Mouse (Mus musculus) adrenal gland (tissue): ENCODE measurements at regions not wholly inside any gene's neighbourhood (a gene's known extent, or its start where the extent isn't known, plus 50 kb on each side); places are given as distances from the start of the nearest gene placed in this dataset.

Source experiments
- intact Hi-C: fragments of 180-260 bp; cut with DNase I; formaldehyde crosslinking; loops from one replicate; pipeline ENCODE4 v1.15.1; 2025

DNA sequence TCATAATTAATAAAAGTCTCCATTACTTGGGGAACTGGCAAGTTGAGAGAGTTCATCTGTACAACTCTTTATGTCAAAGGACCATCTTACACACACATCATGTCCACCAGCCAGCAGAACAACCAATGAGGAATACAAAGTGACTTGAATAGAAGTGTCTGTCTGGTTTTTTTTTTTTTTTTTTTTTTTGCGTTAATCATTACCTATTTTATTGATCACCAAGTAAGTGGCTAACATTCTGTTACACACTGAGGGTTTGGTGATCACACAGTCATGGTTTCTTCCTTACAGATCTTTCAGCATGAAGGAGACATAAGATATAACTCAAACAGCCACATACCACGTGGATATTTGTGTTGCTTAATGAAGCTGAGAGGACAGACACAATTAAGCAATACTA is 147.6 kb upstream of the Adamts3 start:
- intact Hi-C loops = no loop called here

DNA sequence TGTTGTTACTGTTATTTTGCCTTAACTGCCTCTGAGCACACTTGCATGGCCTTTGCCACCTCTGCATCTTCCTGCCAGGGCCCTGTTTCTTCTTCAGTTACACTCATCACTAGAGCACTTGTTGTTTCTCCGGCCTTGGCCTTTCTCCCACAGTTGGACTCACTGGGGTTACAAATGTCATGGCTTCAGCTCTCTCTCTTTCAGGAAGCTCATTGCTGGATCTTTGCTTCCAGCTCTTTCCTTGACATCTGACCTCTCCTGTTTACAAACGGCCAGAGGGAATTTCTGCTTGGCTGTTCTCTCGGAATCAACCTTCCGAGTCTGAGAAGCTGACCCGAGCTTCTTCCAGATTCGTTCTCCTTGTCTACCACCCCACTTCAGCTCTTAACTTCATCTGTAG is 146.6 kb upstream of the Adamts3 start:
- intact Hi-C loops = no loop called here

DNA sequence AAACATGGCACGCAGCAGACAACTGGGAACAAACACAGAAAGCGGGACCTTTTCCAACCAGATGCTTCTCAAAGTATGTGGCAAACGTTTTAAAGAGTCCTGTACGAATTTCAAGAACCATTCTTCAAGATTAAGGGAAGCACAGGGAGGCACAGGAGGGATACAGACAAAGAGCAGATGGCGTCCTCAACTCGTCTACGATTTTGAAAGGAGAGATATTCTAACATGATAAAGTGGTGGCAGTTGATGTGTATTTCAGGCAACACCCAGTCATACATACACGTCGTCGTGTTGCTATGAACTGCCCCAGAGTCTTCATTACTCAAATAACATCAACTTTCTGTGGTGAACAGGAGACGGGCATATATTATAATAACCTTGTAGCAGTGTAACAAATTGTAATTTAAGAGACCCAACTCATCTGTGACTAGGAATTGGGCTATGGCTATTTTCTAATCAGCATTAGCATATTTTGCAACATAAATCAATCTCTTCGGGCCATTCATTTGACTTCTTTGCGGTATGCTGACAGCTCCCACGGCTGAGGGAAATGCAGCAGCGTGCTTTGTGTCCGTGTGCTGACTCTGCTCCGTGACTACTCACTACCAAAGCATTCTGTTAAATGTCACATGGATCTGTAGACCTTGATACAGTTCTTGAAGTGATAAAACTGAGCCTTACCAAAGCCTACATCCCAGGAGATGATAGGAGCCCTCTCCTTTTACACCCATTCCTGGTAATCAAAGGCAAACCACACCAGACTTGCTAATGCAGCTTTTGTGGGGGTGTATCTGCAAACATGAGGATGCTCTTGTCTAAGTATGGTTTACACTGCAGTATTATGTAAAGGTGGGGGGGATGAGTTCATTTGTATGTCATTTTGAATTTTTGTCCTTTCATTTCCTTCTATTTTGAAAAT is 144.0 kb upstream of the Adamts3 start:
- intact Hi-C loops = no loop called here

DNA sequence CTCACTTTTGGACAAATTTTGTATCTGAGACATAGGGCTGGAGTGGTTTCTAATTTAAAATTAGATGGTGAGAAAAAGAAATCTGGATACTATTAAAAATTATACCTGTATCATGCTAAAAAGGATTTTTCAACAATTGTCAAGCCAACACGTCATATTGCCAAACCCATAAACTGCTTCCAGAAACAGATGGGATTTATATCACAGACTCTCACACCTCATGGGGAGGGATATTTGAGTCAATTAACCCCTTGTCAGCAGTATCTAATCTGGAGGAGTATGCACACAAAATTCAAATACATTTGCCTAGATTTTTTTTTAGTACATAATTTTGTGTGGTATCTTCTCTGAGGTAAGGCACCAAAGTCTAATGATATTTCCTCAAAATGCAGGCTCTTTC is 138.3 kb upstream of the Adamts3 start:
- intact Hi-C loops = no loop called here

DNA sequence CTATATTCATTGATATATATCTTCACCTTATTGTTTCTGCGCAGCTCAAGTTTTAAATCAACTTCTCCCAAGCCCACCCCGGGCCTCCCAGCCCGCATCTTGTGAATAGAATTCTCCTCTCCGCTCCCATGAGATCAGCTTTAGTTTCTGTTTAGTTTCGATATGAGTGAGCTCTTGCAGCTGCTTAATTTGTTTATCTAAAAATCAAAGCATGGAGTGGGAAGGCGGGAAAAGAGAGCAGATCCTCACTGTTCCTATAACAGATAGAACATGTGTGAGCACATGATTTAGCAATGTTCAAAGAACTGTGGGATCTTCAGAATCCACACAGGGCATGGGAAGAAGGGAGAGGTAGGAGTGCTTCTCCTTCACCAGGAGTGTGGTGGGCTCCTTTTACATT is 117.6 kb upstream of the Adamts3 start:
- intact Hi-C loops = no loop called here

DNA sequence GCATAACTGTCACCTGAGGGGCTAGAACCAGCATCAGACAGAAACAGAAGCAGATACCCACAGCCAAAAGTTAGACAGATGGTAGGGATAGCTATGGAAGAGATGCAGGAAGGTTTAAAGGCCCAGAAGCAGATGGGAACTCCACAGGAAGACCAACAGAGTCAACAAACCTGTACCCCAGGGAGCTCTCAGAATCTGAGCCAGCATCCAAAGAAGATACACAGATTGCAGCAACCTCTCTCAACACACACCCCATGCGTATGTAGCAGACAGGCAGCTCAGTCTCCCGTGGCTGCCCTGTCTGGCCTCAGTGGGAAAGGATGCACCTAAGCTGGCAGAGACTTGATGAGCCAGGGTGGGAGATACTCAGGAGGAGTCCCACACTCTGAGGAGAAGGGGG is 108.4 kb upstream of the Adamts3 start:
- intact Hi-C loops = no loop called here

DNA sequence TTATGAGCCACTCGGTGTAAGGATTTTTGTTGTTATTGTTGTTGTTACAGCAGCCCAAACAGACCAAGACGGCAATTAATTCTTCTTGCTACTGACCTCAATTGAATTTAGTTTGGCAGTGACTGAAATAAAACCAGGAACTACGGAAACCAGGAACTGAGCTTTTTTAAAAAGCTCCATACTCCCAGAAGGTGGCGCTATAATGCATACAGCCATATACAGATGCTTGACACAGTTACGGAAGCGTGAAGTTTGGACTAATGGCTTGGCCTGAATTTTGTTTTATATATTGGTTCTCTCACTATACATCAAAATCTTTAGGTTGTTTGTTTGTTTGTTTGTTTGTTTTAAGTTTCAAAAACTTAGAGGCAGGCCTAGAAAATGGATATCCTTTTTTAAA is 98.5 kb upstream of the Adamts3 start:
- intact Hi-C loops = loop anchor here (1.0 to 5.0 kb wide), 2 partner anchors 74 to 211 kb away; no protein-coding TSS in a partner anchor

DNA sequence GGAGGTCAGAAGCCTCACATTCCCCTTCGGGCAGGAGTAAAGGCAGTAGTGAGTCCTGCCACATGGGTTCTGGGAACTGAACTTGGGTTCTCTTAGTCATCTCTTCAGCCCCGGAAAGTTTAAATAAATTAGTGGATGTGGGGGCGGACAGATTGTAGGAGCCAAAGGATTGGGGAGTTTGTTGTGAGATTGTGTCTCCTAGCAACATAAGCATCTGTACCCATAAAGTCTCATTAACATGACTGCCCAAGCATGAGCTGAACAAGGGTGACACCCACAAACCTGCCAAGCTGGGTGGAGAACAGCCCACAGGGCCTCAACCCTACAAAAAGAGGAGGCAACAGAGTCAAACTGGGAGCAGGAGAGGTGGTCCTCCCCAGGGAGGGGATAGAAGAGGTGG is 97.1 kb upstream of the Adamts3 start:
- intact Hi-C loops = loop anchor here (5.0 kb wide), 1 partner anchor 212 kb away; no protein-coding TSS in a partner anchor

DNA sequence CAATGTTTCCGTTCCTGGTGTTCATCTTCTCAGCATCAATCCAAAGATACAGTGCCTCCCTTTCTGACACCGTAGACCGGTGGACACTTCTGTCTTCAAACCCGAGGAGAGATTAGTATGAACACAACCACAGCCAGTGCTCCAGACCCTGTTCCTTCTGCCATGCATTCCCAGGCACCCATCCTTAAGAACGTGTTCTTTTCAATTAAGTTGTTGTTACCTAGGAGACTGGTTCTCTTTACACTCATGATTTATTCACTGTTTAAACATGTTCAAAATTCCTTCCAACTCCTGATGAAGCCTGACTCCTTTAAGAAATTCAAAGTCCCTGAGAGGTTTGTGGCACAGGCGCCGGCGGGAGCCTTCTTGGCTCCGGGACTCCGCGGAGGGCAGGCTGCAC is 69.5 kb upstream of the Adamts3 start:
- intact Hi-C loops = no loop called here

DNA sequence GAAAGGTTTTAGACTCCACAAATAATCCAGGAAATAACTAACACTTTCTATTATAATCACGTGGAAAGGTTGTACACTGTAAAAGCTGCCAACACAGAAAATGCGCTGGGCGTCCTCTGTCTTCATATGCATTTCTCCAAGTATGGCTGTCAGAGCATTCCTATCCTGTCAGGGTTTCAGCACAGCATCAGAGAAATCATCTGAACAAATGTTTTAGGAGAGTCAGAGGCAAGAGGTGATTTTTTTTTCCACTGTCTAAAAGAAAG is 62.5 kb upstream of the Adamts3 start:
- intact Hi-C loops = no loop called here

DNA sequence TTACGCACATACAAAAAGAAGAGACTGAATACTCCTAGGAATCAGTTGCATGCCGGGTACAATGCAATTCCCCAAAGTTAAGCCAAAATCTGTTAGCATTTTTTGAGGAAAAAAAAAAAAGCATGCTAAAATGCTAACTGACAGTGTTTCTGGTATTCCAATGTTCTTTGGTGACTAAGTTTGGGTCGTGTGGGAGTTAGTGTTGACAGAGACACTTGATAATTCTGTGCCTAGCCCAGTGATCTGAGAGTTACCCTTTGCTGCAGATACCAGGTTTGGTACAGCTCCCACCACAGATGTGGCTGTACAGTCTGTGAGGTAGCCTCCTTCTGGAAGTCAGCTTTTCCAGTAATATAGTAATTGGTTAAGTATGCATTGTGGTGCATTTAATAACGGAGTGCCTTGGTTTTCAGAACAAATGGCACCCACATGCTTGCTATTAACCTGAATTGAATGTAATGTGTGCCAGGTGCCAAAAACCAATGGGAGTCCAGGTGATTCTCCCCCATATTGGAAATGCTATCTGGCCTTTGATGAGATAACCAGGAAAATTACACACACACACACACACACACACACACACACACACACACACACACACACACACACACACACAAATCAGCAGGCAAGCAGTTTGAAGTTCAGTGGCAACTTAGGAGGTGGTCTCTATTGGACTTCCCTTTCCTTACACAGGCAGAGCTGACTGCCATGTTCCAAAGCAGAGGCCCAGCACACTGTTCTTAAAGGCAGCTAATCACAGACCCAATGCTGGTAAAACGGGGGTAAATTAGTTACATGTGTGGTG is 61.9 kb upstream of the Adamts3 start:
- intact Hi-C loops = no loop called here

DNA sequence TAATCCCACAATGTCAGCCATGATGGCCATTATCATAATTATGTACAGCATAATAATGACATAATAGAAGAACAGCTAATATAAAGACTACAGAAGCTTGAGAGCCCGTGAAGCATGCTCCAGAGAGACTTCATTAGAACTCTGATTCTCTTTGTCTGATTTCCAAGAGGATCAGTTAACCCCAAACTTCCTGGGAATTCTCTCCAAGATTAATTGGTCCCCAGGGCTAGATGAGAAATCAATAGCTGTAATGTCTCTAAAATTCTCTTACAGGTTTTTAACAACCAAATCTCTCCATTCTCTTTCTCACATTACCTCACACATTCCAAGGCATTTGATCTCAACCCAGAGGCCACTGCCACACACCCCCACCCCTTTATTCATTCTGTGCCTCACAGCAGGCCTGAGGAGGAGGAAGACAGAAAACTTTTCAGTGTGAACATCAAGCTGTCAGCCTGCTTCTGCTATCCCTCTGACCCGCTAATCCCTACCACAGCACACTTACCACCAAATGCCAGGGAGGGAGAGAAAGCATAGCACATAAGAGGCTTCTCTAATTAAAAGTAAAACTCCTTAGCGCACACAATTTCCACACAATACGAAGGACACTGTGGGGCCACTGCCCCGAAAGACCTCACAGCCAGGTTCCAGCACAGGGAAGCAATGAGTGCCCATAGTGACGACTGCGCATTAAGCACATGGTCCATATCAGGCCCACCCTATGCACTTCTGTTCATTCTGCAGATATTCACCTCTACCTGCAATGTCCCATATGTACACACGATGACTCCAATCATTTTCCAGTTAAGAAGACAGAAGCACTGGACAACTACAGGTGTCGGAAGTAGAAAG is 60.4 kb upstream of the Adamts3 start:
- intact Hi-C loops = no loop called here

DNA sequence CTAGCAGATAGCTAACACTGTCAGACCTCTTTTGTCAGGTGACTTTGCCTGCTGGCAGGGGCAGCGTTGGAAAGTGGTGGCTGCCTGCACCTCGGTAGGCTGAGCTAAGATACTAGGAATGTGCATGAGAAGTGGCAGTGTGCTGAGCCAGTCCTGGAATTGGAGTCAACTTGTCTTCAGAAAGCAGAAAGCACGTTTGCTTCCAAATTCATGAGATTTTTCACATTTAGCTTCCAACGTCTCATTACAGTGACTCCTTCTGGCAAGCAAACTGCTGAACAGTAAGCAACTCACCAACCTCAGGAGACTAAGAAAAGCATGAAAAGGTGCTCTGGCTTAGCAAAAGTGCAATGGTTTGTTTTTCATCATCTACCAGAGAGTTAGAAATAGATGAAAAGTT is 59.1 kb upstream of the Adamts3 start:
- intact Hi-C loops = no loop called here

DNA sequence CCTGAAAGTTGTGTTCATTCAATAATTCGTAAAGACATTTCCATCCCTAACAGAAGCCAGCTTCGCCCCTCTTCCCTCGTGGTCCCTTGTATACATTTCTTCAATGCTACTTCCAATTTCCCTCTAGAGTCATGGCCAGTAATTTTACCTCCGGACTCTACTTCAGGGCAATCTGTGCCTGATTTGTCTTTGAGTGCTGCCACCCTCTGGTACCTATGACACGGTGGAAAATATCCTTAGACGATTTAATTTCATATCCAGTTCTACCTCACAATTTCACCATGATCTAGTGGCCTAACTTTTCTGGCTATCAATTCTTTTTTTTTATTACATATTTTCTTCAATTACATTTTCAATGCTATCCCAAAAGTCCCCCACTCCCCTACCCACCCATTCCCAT is 49.9 kb upstream of the Adamts3 start:
- intact Hi-C loops = loop anchor here (5.0 kb wide), 1 partner anchor 91 kb away; no protein-coding TSS in a partner anchor
